Mouse (Mus musculus): Measurements from ENCODE around the gene Tgfb2.

Gene Tgfb2

DNA sequence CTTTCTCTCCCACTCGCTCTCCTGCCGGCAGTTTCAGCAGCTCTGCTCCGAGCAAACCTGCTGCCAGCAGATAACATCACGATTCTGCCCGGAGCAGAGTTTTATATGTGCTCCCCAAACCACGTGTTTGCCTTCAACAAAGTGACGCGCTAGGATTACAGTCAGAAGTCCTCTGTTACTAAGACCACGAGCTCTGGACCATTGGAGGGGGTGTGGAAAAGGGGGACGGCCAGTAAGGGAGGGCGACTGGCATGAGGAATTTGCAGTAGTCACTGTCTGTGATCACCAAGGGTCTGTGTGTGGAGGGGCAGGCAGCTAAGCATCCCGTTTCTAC is at the start of gene Tgfb2:
TSS of gene Tgfb2 (minus strand) at position 75 of the 334 bp plus-strand sequence.
- DNase-seq: peak in 1 of 2 experiments; percentile 19

DNA sequence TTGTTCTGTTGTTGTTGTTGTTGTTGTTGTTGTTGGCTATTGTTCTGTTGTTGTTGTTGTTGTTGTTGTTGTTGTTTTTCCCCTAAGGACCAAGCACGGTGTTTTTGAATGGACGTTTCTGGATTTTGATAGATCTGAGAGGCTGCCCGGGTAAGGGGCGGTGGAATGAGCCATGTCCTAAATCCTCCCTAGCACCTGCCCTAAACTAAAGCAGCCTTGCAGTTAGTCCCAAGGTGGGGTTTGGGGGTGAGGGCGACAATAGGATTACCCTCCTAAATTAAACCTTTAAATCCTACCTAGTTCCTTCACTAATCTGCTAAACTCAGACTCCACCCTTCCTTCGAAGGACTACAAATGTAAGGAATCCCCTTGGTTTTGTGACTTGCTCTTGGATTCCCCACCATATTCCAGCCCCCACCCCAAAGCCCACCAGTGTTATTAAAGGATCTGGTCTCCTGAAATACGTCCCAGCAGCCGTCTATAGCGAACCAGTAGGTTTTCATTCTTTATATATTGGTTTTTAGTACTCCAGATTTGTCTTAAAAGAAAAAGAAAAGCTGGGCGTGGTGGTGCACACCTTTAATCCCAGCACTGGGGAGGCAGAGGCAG is 44.0 kb upstream of the Tgfb2 start:
- no peak for DNase-seq

DNA sequence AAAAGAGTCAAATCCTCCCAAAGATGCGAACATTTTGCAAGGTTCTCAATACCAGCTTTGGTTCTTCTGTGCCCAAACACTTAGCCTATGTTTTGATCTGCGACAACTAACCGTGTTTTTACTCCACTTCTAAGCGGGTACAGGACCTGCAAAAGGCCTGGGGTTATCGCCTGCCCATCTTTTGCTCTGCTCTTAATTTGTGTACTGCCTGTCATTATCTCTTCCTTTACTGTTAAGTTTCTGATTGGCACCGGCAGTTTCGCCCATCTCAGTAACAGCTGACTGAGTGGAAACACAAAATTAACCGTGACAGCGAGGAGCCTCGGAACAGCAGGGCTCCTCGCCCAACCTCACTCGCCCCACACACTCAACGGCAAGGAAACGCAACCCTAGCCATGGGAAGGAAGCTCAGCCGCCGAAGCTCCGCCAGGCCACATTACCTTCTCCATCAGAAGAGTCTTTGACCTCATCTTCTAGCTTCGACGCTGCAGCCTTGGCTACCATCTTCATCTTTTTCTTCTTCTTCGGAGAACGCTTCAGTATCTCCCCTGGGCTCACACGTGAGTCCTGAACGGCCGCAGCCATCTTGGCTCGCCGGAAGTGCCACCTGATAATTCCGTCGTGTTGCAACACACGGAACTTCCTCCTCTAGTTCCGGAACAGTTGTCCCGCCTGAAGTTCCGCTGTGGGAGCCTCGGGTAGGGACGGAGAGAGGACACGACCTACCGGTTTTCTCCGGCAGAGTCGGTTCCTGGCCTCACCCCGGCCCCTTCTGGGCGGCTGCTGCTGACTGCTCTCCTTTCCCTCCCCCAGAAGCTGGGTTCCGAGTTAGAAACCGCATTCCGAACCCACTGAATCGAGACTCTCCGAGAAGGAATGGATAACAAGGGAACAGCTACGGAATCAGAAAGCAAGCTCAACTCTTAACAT is 43.2 kb upstream of the Tgfb2 start, which contains the start of gene Rrp15:
TSS of gene Rrp15 (minus strand) at position 635 of the 930 bp plus-strand sequence.
- peak; percentile 80 to 86 for DNase-seq

DNA sequence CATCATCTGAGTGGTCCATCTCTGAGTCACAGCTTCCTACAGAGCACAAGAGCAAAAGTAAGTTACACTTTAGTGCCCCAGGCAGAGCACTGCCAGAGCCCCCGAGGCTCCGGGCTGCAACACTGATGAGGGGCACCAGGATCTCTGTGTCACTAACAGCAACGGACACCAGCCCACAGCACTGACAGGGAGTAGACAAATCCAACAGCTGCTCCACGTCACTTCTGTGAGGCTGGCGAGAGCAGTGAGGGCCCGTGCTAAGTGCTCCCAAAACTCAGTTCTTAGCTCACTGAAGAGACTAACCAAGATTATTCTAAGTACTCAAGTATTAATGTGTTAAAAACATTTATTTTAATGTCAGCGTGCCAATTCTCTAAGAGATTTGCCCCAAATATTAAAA is 34.0 kb upstream of the Tgfb2 start:
- no peak for DNase-seq

DNA sequence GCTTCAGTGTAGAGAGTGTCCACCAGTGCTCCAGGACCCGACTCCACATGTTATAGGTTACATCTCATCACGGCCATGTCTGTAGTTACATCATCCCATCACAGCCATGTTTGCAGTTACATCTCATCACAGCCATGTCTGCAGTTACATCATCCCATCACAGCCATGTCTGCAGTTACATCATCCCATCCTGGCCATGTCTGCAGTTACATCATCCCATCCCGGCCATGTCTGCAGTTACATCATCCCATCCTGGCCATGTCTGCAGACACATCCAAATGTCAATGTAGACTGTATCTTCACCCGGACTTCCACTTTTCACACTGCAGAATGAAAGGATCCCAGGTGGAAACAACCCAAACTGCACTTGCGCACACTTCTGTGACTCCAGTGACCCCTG is 29.7 kb upstream of the Tgfb2 start:
- DNase-seq: no peak

DNA sequence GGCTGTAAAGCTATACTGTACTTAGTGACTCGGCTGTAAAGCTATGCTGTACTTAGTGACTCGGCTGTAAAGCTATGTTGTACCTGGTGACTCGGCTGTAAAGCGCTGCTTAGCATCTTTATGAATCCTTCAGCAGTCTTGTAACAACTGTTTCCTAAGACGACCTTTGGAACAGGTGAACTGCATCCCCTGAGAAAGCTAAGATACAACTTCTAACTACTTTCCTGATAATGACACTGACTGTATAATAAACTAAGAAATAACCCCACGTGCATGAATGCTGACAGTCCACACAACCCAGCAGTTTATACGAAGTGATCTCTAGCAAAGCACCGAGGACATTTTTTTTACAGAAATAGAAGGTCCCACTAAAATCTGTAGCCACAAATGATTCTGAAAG is 27.3 kb upstream of the Tgfb2 start:
- DNase-seq: no peak

DNA sequence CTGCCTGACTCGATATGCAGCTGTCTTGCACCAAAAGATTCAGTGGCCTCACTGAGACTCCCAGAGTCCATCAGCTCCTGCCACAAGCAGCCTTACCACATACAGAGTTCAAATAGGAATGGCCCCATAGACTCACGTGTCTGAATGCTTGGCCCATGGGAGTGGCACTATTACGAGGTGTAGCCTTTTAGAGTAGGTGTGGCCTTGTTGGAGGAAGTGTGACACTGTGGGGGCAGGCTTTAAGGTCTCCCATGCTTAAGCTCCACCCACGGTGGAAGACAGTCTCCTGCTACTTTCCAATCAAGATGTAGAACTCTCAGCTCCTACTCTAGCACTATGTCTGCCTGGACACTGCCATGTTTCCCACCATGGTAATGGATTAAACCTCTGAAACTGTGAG is 23.0 kb upstream of the Tgfb2 start:
- no peak for DNase-seq

DNA sequence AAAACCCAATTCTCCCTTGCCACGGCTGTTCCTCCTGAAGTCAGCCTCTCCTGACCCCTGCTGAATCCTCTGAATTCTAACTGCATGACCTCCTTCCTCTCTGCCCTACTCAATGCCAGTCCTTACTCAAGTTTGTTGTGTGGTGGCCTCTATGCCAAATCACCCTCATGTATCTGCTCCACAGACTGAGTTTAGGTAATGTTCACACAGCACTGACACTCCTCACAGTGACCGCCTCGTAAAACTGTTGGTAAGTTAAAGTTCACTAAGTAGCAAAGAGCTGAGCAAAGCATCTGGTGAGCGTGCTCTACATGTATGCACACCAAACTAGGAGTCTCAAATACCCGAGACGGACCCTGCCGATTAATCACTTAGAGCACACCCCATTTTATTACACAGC is 20.3 kb upstream of the Tgfb2 start:
- peak in 1 of 2 experiments; percentile 64 for DNase-seq

DNA sequence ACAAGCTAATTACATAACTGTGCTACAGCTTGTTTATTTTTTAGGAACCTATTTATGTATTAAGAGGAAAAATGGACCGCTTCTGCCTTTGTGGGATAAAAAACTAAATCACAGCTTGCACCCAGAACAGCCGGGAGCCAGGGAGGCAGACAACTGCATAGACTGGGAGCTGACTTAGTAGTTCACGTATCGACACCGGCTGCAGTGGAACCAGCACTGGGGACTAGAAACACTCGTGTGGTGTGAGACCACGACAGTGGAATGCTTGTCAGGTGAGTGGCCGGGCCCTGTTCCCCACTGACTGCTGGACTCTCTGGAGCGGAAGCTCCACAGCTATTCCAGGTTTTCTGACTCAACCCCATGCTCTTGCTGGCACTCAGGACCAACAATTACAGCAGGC is 16.5 kb upstream of the Tgfb2 start:
- no peak for DNase-seq

DNA sequence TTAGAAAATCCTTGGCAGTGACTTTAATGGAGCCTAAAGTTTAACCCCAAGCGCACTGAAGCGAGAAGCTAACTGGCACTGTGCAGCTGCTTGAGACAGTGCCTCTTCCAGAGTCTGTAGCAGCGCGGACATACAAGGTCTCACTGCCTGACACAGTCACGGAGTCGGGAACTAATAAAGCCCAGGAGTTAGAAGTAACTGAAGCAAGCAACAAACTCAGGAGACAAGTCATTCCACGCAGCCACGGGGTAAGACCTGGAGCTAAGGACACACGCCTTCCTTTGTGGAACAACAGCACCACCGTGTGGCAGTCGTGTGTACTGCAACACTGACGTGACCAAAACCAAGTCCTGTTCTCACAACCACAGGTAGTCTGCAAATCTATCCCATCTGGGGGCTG is 16.1 kb upstream of the Tgfb2 start:
- peak; percentile 64 to 87 for DNase-seq

DNA sequence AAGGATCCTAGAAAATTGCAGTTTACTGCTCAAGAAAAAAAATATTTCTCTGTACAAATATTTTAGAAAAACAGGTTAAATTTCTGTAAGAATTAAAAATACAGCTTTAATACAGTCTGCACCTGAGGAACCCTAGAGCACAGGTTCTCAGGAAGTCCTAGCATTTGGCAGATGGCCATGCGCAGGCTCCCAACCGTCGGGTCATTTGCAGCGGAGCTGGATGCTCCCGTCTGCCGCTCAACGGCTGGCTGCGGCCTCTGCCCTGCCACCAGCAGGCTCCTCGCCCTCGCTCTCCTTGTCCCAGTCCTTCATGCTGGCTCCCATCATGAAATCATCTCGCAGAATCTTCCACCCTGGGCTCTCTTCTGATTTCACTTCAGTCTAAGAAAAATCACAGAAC is 15.4 kb upstream of the Tgfb2 start:
- peak in 1 of 2 experiments; percentile 59 for DNase-seq

DNA sequence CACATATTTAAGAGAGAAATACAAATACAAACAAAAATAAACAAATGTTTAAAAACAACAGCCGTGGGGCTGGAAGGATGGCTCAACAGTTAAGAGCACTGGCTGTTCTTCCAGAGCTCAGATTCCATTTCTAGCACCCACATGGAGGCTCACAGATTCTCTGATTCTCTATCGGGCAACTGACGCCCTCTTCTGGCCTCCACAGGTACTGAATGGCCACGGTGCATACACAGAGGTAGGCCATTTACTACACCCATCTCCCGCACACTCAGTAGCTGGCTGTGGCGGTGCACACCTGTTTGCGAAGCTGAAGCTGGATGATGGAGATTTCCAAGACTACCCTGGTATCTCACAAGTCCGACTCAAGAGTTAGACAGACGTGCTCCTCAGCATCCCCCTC is 13.9 kb upstream of the Tgfb2 start:
- peak in 1 of 2 experiments; percentile 30 for DNase-seq

DNA sequence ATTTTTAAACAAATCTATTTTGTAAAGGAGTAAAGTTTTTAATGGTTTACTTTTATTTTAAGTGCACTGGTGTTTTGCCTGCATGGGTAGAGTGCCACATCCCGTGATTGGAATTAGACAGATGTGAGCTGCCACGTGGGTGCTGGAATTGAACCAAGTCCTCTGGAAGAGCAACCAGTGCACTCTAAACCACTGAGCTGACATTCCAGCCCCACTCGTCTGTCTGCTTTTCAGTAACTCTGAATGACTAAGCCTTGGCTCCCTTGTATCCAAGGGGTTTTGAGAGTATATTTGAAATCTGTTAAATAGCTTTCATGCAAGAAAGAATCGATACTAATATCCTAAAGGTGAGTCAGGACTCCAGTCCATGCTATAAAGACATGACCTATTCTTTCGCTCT is 13.1 kb upstream of the Tgfb2 start:
- peak; percentile 68 to 71 for DNase-seq

DNA sequence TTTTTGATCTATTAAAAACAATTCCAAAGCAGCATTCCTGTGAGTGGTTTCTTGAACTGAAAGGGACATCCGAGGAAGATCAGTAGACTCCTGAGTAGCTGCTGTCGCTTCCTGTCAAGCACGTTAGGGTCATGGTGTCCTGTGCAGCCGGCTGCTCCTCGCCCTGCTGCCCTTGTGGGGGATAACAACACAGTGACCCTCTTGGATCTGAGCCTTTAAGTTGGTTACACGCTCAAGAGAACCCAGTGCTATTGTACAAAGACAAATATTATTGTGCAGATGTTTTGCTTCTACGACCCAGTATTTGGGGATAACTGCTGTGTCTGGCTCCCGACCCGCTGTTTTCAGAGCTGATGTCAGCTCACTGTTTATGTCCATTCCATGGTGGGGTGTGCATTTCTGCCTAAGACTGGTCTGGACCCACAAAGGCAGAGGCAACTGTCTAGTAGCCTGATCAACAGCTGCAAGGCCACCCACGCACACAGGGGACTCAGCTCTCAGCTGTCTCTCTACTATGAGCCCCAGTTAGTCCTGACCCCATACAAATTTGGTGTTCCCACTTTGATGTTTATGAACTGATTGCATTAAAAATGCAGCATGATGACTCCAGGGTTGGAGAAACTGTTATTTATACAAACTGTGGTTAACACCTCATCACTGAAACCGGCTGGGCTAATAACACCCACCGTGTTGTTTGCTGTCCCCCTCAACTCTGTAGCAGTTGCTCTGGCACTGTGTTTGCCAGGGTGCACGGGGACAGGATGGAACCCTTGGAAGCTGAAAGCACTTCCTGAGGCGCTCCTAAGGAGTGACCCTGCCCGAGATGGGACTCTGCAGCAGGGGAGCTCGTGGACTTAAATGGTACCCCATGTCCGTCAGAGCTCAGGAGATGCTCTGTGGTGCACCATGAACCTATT is 9.4 kb upstream of the Tgfb2 start:
- DNase-seq: no peak

DNA sequence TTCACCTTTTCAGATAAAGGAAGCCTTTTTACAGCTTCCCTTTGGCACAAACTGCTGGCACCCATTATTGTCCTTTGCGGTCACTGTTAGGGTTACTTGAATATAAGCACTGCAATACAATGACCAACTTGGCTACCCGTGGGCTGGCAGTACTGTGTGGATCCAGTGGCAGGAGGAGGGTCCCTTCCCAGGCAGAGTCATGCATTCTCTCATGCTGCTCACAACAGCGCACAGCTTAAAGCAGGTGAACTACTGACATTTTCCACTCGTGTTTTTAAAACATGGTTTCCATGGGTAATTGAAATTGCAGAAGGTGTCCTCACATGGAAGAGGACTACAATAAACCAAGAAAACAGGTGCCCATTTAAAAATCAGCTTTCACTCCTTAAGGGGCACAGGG is 8.4 kb upstream of the Tgfb2 start:
- DNase-seq: no peak

DNA sequence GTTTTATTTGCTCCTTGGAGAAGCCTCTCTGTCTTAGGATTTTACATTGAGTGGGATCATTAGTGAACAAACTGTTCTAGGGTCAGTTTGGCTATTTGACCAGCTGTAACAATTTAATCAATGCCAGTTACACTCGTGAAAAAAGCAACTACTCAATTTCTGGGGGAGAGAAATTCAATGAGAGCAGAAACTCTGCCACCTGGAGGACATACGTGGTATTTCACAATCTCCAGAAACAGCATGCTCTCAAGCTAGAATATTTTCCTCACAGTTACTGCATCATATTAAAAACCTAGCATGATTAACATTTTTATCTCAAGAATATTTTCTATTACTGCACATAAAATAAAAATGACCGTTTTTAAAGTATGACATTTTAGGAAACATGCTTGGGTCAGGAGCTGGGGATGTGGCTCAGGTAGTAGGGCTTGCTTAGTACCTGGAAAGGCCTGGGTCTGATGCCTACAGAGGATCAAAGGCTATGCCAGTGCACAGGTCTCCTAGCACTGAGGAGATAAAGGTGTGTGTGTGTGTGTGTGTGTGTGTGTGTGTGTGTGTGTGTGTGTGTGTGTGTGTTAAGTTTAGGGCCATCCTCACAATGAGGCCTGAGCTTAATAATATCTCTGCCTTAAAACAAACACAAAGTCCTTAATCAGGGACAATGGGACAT is 7.1 kb upstream of the Tgfb2 start:
- peak in 1 of 2 experiments; percentile 62 for DNase-seq

DNA sequence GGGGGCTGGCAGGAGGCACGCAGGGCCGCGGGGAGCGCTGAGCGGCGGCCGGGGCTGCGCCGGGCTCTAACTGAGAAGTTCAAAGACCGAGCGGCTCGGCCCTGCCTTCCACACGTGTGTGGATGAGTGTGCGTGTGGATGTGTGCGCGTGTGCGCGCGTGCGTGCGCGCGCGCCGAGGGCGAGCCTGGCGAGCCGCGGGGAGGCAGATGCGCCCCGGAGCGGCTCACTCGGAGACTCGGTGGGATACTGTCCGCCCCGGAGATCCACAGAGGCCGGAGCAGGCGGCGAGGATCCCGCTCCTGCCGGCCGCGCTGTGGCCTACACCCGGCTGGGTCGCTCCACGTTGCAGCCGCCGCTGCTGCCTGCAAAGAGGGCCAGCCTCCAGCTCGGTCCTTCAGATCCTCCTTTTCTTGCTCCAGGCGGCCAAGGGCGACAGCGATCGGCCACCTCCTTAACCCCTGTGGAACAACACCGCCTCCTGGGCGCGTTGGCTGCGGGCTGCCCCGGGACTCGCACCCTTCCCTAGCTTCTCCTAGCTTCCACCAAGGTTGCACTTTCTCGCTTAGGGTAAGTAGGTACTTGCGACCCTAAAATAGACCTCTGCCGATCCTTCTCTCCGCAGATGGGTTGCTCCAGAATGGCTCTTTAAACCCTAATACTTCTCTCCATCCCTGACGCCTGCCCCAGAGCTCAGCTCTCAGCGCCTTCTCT is 430 bp downstream of the Tgfb2 start:
- peak; percentile 42 to 65 for DNase-seq

DNA sequence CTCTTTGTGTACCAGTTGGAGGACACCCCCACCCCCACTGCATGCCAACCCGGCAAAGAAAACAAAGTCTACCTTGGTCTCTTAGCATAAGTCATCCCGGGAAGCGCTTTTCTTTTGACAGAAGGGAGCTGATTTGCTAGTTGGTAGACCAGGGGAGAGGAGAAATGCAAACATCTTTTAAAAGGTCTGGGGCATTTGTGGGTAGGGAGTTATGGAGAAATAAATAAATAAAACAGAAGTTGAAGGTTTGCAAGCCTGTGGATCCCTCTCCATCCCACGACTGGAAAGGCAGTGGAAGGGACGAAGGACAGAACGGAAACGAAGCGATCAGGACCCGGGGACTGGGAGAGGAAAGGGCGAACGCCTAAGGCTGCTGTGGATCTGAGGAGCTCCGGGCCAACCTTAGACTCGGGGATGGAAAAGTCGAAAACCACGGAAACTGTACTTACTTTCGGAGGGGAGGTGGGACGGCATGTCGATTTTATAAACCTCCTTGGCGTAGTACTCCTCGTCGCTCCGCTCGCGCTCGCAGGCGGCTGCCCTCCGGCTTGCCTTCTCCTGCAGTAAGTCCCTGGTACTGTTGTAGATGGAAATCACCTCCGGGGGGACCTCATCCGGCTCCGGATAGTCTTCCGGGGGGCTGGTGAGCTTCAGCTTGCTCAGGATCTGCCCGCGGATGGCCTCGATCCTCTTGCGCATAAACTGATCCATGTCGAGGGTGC is 1.6 kb downstream of the Tgfb2 start:
- DNase-seq: peak in 1 of 2 experiments; percentile 37

DNA sequence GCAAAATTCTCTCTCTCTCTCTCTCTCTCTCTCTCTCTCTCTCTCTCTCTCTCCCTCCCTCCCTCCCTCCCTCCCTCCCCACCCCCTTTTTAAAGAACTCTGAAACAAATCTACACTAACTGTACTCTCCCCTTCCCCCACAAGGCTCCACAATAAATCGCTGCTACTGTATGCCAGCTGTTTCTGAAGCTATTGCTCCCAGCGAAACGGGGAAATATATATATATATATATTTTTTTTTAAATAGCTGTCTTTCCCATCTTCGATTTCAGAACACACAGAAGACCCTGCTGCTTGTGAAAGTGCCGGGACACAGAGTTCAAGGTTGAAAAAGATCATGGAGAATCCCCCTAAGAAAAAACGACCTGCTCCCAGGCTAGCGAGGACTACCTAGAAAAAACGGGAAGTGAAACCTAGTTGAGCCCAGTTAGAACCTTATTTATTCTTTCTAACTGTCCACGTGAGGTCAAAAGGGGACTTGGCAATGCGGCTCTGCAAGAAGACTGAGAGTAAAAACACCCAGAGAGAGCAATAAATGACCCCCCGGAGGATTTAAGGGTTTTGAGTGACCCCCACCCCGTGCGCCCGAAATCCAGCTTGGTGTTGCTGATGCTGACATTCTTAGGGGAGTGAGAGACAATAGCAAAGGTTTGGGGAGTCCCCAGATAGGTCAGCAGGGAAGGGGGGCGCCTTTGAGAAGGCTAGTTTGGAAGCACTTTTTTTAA is 2.4 kb downstream of the Tgfb2 start:
- DNase-seq: peak in 1 of 2 experiments; percentile 32
